Mouse (Mus musculus): Measurements from ENCODE around the gene Mapkap1.

Mapkap1 gene

GRCm38 (mm10) chr2:34671385-34672026 lies 264.9 kb downstream of the Mapkap1 start:
- in situ Hi-C loops (cut with MboI; ENCODE audit: low sequenced_read_pairs): no loop called here

GRCm38 (mm10) chr2:34673846-34674245 lies 267.3 kb downstream of the Mapkap1 start:
- in situ Hi-C loops (cut with MboI; ENCODE audit: low sequenced_read_pairs): no loop called here

Data from CH12F3 (cell line).